Mouse (Mus musculus) testis, adult 2 months (tissue): ENCODE measurements around the gene Il22ra1.

Experiments
- CTCF ChIP-seq: fragments of 200-500 bp; IDR thresholded peaks from 2 replicates; pipeline ENCODE4 v1.5.1; 2012; ENCODE audit warnings: low read depth, mild to moderate bottlenecking, inconsistent platforms, low read length, moderate library complexity; ENCODE audit not compliant: control insufficient read depth, insufficient read depth, insufficient replicate concordance
- POLR2A ChIP-seq: fragments of 200-500 bp; IDR thresholded peaks from 2 replicates; pipeline ENCODE4 v1.6.1; 2012; ENCODE audit warnings: low read depth, mild to moderate bottlenecking, inconsistent platforms, low read length, moderate library complexity; ENCODE audit not compliant: control insufficient read depth

DNA sequence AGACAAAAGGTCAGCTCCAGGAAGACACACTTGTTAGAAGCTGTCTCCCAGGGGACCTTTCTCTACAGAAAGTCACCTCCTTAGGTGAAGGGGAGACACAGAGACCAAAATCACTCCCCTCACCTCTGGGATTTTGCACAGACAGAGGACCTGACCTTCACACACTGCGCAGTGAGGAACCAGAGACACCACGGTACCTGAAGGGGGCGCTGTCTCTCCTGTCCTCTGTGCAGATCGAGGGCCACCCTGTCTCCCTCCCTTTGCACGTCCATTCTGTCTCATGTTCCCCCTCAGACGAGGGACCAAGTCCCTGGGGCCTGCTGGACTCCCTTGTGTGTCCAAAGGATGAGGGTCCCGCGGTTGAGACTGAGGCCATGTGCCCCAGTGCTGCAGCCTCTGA, 22.9 kb downstream of the Il22ra1 start:
- TF ChIP-seq CTCF (peak; percentile 47; the same call in 1 of the 2 replicates), POLR2A (no peak)
